Comparison of ENCODE assay signal across 31 mouse cellular contexts in genomic region chr5:90565205-90565604, GRCm38 (mm10). TPM values are rescaled to one million over a fixed set of nuclear protein-coding genes. Genes with fewer than 3 reads are reported as not detected.
DNase-seq lines count a peak whose midpoint lies in the region; ATAC-seq and TF ChIP-seq lines count a peak whose summit lies in the region.
"Had no signal": no experiment of that assay in that cellular context is flagged by ENCODE, and none has a peak within 500 bp of the region (broad histone marks: within the 10 kb centered on the region; RNA-seq: fewer than 3 reads in every experiment).

No protein-coding gene starts in this region.

- no peaks in the 10 kb centered on the region for H3K4me1 ChIP-seq in forebrain, postnatal 0 days (ENCODE audit: insufficient read depth)
- H3K4me1 ChIP-seq in forebrain, embryonic 15.5 days: no peaks in the 10 kb centered on the region
- H3K4me1 ChIP-seq in olfactory bulb, adult 2 months (ENCODE audit: control insufficient read depth, insufficient read depth, low read length): peaks cover 3% of the 10 kb centered on the region; the same call in 1 of the 2 replicates
- H3K4me1 ChIP-seq: embryonic facial prominence, embryonic 10.5 days; embryonic facial prominence, embryonic 12.5 days; forebrain, embryonic 13.5 days had no signal

- H3K27ac ChIP-seq in forebrain, postnatal 0 days (ENCODE audit: low read depth, low read length): no peak overlapping the region; the same call in 1 of the 2 replicates
- no peak overlapping the region for H3K27ac ChIP-seq in forebrain, embryonic 15.5 days (replicated peaks)
- peak overlapping the region; percentile 67 for H3K27ac ChIP-seq in left cerebral cortex, adult 2 months
- H3K27ac ChIP-seq in olfactory bulb, adult 2 months (ENCODE audit: insufficient read depth, low read depth, low read length): peak overlapping the region; percentile 33; the same call in 1 of the 2 replicates
- H3K27ac ChIP-seq: embryonic facial prominence, embryonic 10.5 days; embryonic facial prominence, embryonic 12.5 days; forebrain, embryonic 13.5 days had no signal

- 64% methylated on average over 6 of the region's 6 CpGs for WGBS in forebrain, postnatal 0 days
- 81% methylated on average over 6 of the region's 6 CpGs for whole genome bisulfite sequencing in forebrain, embryonic 15.5 days
- 45% methylated on average over 6 of the region's 6 CpGs for WGBS in olfactory bulb, adult 2 months

- no peak overlapping the region for H3K4me2 ChIP-seq in forebrain, postnatal 0 days (ENCODE audit: low read depth)
- no peak overlapping the region for H3K4me2 ChIP-seq in forebrain, embryonic 15.5 days (replicated peaks)
- H3K4me2 ChIP-seq: embryonic facial prominence, embryonic 12.5 days; forebrain, embryonic 13.5 days had no signal

- intact Hi-C loops in left cerebral cortex, adult 2 months (cut with DNase I): no loop called here
- intact Hi-C loops in left cerebral cortex, postnatal 36 days (cut with DNase I): no loop called here

- peak; percentile 67 for ATAC-seq in forebrain, postnatal 0 days
- no peak for ATAC-seq in forebrain, embryonic 15.5 days (replicated peaks)
- ATAC-seq: activated CD4-positive, CD25-positive, alpha-beta regulatory T cell, adult 4 months; CD4-positive, CD25-positive, alpha-beta regulatory T cell, adult 4 months; forebrain, embryonic 13.5 days; forebrain, embryonic 16.5 days; Patski had no signal

- peak; percentile 30 for DNase-seq in forebrain, postnatal 0 days
- no peak for DNase-seq in left cerebral cortex, adult 2 months (ENCODE audit: extremely low spot score in 1 of 2, low spot score in 2 of 2)
- DNase-seq in left cerebral cortex, postnatal 36 days (ENCODE audit: low spot score in 2 of 2): no peak
- peak; percentile 57 for DNase-seq in brain, adult 2 months (ENCODE audit: low read depth, low spot score)
- no peak for DNase-seq in urinary bladder, postnatal 4 days (ENCODE audit: low spot score in 2 of 2)
- DNase-seq: adrenal gland, adult 8-10 months; adrenal gland, postnatal 14 days; adrenal gland, postnatal 36 days; B cell, adult 2 months; cerebellum, adult 11 months; cerebellum, adult 18-20 months; cerebellum, adult 8-10 months; cerebellum, adult 9-11 months; cerebellum, postnatal 14 days; cerebellum, postnatal 36 days had no signal

- TF ChIP-seq POLR2A in olfactory bulb, adult 2 months (IDR thresholded peaks at IDR 0.05; ENCODE audit: insufficient read depth, low read depth, low read length): no peak

- H3K4me3 ChIP-seq in forebrain, postnatal 0 days (ENCODE audit: low read depth, low read length): no peak overlapping the region
- no peak overlapping the region for H3K4me3 ChIP-seq in forebrain, embryonic 15.5 days
- H3K4me3 ChIP-seq in left cerebral cortex, adult 2 months: no peak overlapping the region
- no peak overlapping the region for H3K4me3 ChIP-seq in olfactory bulb, adult 2 months (ENCODE audit: insufficient read depth, low read depth, low read length)
- H3K4me3 ChIP-seq: embryonic facial prominence, embryonic 10.5 days; embryonic facial prominence, embryonic 12.5 days; forebrain, embryonic 13.5 days had no signal

- no peak for TF ChIP-seq CTCF in forebrain, postnatal 0 days (IDR thresholded peaks at IDR 0.05; ENCODE audit: low read depth)
- no peak for TF ChIP-seq CTCF in left cerebral cortex, adult 2 months (IDR thresholded peaks at IDR 0.05)
- TF ChIP-seq CTCF in olfactory bulb, adult 2 months (IDR thresholded peaks at IDR 0.05; ENCODE audit: insufficient read depth, low read depth, low read length): no peak

- no peaks in the 10 kb centered on the region for H3K27me3 ChIP-seq in forebrain, postnatal 0 days (ENCODE audit: insufficient read depth, low read length)
- no peaks in the 10 kb centered on the region for H3K27me3 ChIP-seq in forebrain, embryonic 15.5 days
- H3K27me3 ChIP-seq: CH12.LX; embryonic facial prominence, embryonic 12.5 days; forebrain, embryonic 13.5 days; Patski had no signal

- H3K9ac ChIP-seq in forebrain, postnatal 0 days: no peak overlapping the region
- H3K9ac ChIP-seq in forebrain, embryonic 15.5 days (replicated peaks): no peak overlapping the region
- H3K9ac ChIP-seq: embryonic facial prominence, embryonic 12.5 days; forebrain, embryonic 13.5 days had no signal

- no peaks in the 10 kb centered on the region for H3K36me3 ChIP-seq in forebrain, postnatal 0 days (ENCODE audit: insufficient read depth)
- no peaks in the 10 kb centered on the region for H3K36me3 ChIP-seq in forebrain, embryonic 15.5 days
- H3K36me3 ChIP-seq: embryonic facial prominence, embryonic 10.5 days; embryonic facial prominence, embryonic 12.5 days; G1E had no signal

- no peaks in the 10 kb centered on the region for H3K9me3 ChIP-seq in forebrain, postnatal 0 days (ENCODE audit: low read length)
- H3K9me3 ChIP-seq in forebrain, embryonic 15.5 days: no peaks in the 10 kb centered on the region
- H3K9me3 ChIP-seq: embryonic facial prominence, embryonic 10.5 days; embryonic facial prominence, embryonic 12.5 days; forebrain, embryonic 13.5 days; G1E had no signal

RNA-seq across cellular contexts. Expression of gene 5830473C10Rik, which starts 4.3 kb away (rescaled TPM):
- 0.10 and 0.69 TPM in 2 replicates for total RNA-seq in forebrain, postnatal 0 days (2014; rRNA removed)
- polyA plus RNA-seq in forebrain, postnatal 0 days (2015; fragmentation: Nextera tagmentation; extraction: Ambion mirVana): 0.28 and 0.29 TPM in 2 replicates
- 0.10 TPM in 1 of 2 replicates, not detected in the other for polyA plus RNA-seq in forebrain, embryonic 15.5 days (2015; fragmentation: Nextera tagmentation; extraction: Ambion mirVana)
- under 1 TPM; 0.14 to 0.18 TPM for total RNA-seq in left cerebral cortex, adult 2 months (2021)
- under 1 TPM; 0.16 to 0.27 TPM for total RNA-seq in left cerebral cortex, postnatal 36 days (2021)
- not detected in 2 replicates for polyA plus RNA-seq in olfactory bulb, adult 2 months (2012; ENCODE audit: insufficient read depth, insufficient read length, low replicate concordance, missing spikeins)
- total RNA-seq: adrenal gland, adult 18-20 months; adrenal gland, adult 8-10 months; adrenal gland, postnatal 36 days; G1E had no signal
- polyA plus RNA-seq: activated CD4-positive, CD25-positive, alpha-beta regulatory T cell, adult 4 months; embryonic facial prominence, embryonic 10.5 days; forebrain, embryonic 11.5 days; forebrain, embryonic 13.5 days; forebrain, embryonic 16.5 days; G1E had no signal

RNA-seq across cellular contexts. Expression of gene Afm, which starts 46.5 kb away (rescaled TPM):
- total RNA-seq in forebrain, postnatal 0 days (2014; rRNA removed): not detected in 2 replicates
- polyA plus RNA-seq in forebrain, postnatal 0 days (2015; fragmentation: Nextera tagmentation; extraction: Ambion mirVana): not detected in 2 replicates
- polyA plus RNA-seq in forebrain, embryonic 15.5 days (2015; fragmentation: Nextera tagmentation; extraction: Ambion mirVana): not detected in 2 replicates
- total RNA-seq in left cerebral cortex, adult 2 months (2021): not detected
- not detected for total RNA-seq in left cerebral cortex, postnatal 36 days (2021)
- polyA plus RNA-seq in olfactory bulb, adult 2 months (2012; ENCODE audit: insufficient read depth, insufficient read length, low replicate concordance, missing spikeins): not detected in 2 replicates
- total RNA-seq: CH12.LX; common myeloid progenitor, adult 5-6 weeks; G1E had no signal
- polyA plus RNA-seq: brain, embryonic 14.5 days; CD4-positive, CD25-positive, alpha-beta regulatory T cell, adult 4 months; embryonic facial prominence, embryonic 10.5 days; embryonic facial prominence, embryonic 12.5 days; embryonic facial prominence, embryonic 14.5 days; forebrain, embryonic 11.5 days; forebrain, embryonic 13.5 days; forebrain, embryonic 16.5 days; G1E had no signal

Comparison
In these comparisons a context has a peak if more than half of its experiments do, and no peak if none do; other contexts are left out.
1. DNase-seq: peak in forebrain, postnatal 0 days (single experiment) and brain, adult 2 months (single experiment); none in left cerebral cortex, adult 2 months (0 of 2), left cerebral cortex, postnatal 36 days (0 of 2) and urinary bladder, postnatal 4 days (0 of 2).
2. H3K27ac ChIP-seq: peak in left cerebral cortex, adult 2 months (single experiment) and olfactory bulb, adult 2 months (single experiment); none in forebrain, postnatal 0 days (single experiment) and forebrain, embryonic 15.5 days (single experiment).